Mouse (Mus musculus) heart, embryonic 16.5 days (tissue): ENCODE results near the gene Epha7. TPM values are rescaled to one million over a fixed set of nuclear protein-coding genes. Genes with fewer than 3 reads are reported as not detected.

Source experiments
- ATAC-seq: fragments of 200-750 bp; cut with Nextera tagmentation; replicated peaks from 2 replicates; pipeline ENCODE4 v1.8.0; 2017; ENCODE audit warnings: moderate number of reproducible peaks; ENCODE audit not compliant: insufficient read depth, low FRiP score; ENCODE audit errors: extremely low read depth
- H3K27ac ChIP-seq: fragments of 300-500 bp; sonication (generic); 2 replicates; pipeline ENCODE4 v1.5.1; 2014; ENCODE audit warnings: mild to moderate bottlenecking, low read length, control low read depth, moderate library complexity
- H3K27me3 ChIP-seq: fragments of 300-500 bp; sonication (generic); 2 replicates; pipeline ENCODE4 v1.6.1; 2014; ENCODE audit warnings: low read length, mixed read lengths; ENCODE audit not compliant: control insufficient read depth, insufficient read depth
- H3K36me3 ChIP-seq: fragments of 300-500 bp; sonication (generic); 2 replicates; pipeline ENCODE4 v1.6.1; 2014; ENCODE audit not compliant: control insufficient read depth, insufficient read depth
- H3K4me1 ChIP-seq: fragments of 300-500 bp; sonication (generic); 2 replicates; pipeline ENCODE4 v1.6.1; 2014; ENCODE audit warnings: low read length, mixed read lengths; ENCODE audit not compliant: control insufficient read depth, insufficient read depth
- H3K4me2 ChIP-seq: fragments of 300-500 bp; sonication (generic); 2 replicates; pipeline ENCODE4 v1.6.1; 2014; ENCODE audit warnings: low read depth, mild to moderate bottlenecking, control low read depth, low read length
- H3K4me3 ChIP-seq: fragments of 300-500 bp; sonication (generic); 2 replicates; pipeline ENCODE4 v1.5.1; 2014; ENCODE audit warnings: mild to moderate bottlenecking, control low read depth, low read length
- H3K9ac ChIP-seq: fragments of 300-500 bp; sonication (generic); 2 replicates; pipeline ENCODE4 v1.6.1; 2014; ENCODE audit warnings: low read length, control low read depth
- H3K9me3 ChIP-seq: fragments of 300-500 bp; sonication (generic); replicated peaks from 2 replicates; pipeline ENCODE4 v1.6.1; 2016; ENCODE audit warnings: low read length; ENCODE audit not compliant: control insufficient read depth
- WGBS: fragments of 180-500 bp; shearing (Covaris S2); extraction: QIAGEN DNeasy Blood & Tissue Kit; methylation state at CpG from one replicate; pipeline ENCODE4 v1.1.7; 2014; 5-methylcytosine and 5-hydroxymethylcytosine counted together
- polyA plus RNA-seq: library from polyadenylated mRNA; unstranded; fragments of >200 nt; fragmentation: Nextera tagmentation; extraction: Ambion mirVana; gene quantifications from 2 replicates; pipeline ENCODE4 v1.2.1, GENCODE M21; 2015

Gene Epha7
- polyA plus RNA-seq, 1 experiment from 2014 or later, result 25.5 TPM

DNA sequence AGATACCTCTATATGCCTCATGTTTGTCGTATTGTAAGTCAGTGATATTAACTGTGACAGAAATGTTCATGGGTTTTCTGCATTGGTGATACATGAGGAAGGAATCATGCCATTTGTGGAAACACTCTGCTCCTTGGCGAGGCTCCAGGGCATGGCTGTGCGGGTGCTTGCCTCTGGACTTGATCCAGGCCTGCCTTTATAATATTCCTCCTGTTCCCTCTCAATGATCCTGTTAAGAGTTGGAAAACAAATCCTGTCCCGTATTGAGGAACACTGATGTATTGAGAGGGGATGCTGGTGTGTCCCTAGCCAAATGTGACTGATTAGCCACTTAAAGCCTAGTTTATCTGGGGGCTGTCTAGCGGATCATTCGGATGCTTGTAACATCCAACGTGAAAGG, 11.7 kb downstream of the Epha7 start:
- Histone ChIP-seq H3K27me3 (no peaks in the 10 kb centered on the region), H3K9me3 (no peaks in the 10 kb centered on the region), H3K4me1 (peaks cover 4% of the 10 kb centered on the region), H3K4me3 (no peak overlapping the region; the same call in 1 of the 2 replicates), H3K36me3 (peaks cover 3% of the 10 kb centered on the region; the same call in 1 of the 2 replicates), H3K4me2 (peak overlapping the region; percentile 51), H3K9ac (peak overlapping the region; percentile 37), H3K27ac (peak overlapping the region; percentile 73)
- 31% methylated on average over 7 of the region's 7 CpGs for WGBS
- ATAC-seq, result no peak

DNA sequence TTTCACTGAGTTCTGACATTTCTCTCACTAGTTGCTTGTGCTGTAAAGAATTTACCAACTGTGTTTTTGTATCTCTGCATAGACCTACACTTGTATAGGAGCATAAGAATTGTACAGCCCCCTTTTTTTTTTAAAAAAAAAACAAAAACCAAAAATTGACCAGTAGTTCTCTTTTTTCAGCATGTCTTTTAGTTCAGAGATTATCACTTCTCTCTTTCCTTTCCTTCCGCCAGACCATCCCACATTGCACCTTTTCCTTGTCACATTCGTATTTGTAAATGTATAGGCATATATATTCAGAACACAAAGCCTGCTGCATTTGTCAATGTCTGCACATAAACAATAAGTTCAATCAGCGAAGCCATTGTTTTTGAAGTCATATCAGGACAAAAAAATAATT, 24.7 kb downstream of the Epha7 start:
- H3K9ac ChIP-seq, result no peak overlapping the region
- peaks cover 4% of the 10 kb centered on the region; the same call in 1 of the 2 replicates for H3K4me1 ChIP-seq
- no peaks in the 10 kb centered on the region for H3K27me3 ChIP-seq
- WGBS, result 80% methylated on average over 3 of the region's 3 CpGs
- no peaks in the 10 kb centered on the region for H3K36me3 ChIP-seq
- H3K9me3 ChIP-seq, result no peaks in the 10 kb centered on the region
- H3K27ac ChIP-seq, result no peak overlapping the region
- H3K4me2 ChIP-seq, result no peak overlapping the region
- ATAC-seq, result no peak
- no peak overlapping the region for H3K4me3 ChIP-seq

DNA sequence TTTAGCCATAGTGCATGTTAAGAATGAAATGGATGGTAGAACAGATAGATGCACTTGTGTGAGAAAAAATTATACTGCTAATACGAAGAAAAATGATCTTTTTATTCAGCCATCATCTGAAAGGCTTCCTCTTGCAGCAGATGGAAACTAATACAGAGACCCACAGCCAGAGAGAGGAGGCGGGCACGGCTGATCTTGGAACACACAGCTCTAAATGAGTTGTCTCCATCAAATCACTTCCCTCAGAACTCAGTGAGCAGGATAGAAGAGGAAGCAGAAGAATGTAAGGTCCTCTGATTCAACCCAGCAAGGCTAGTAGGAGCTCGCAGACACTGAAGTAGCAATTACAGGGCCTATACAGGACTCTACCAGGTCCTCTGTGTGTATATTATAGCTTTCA, 33.4 kb downstream of the Epha7 start:
- Histone ChIP-seq H3K9me3 (no peaks in the 10 kb centered on the region), H3K36me3 (no peaks in the 10 kb centered on the region; the same call in 1 of the 2 replicates), H3K4me3 (no peak overlapping the region), H3K27ac (no peak overlapping the region), H3K27me3 (no peaks in the 10 kb centered on the region), H3K9ac (no peak overlapping the region), H3K4me2 (no peak overlapping the region), H3K4me1 (0 out of 2 replicates have a peak, but pooled peaks cover 7% of the 10 kb centered on the region)
- no peak for ATAC-seq
- WGBS, result 89% methylated on average over 4 of the region's 4 CpGs

DNA sequence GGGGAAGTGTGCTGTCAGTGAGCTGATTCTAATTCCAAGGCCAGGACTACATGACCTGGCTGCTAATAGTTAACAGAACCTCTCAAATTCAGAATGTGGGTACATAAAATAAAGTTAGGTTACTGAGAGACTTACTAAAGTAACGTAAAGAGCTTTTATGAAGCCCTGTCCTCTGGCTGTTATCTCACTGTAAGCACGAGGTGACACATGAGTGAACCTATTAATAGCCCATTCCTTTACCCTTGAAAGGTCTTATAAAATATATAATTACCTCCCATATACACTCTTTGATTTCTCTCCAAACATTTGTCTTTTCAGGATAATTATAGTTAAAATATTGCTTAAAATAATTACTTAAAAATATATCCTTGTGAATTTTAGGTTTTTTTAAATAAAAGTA, 37.5 kb downstream of the Epha7 start:
- Histone ChIP-seq H3K36me3 (no peaks in the 10 kb centered on the region; the same call in 1 of the 2 replicates), H3K9ac (peak overlapping the region; percentile 46; the same call in 1 of the 2 replicates), H3K27me3 (no peaks in the 10 kb centered on the region), H3K27ac (peak overlapping the region; percentile 77), H3K4me1 (0 out of 2 replicates have a peak, but pooled peaks cover 7% of the 10 kb centered on the region), H3K4me3 (no peak overlapping the region), H3K4me2 (peak overlapping the region; percentile 38; the same call in 1 of the 2 replicates), H3K9me3 (no peaks in the 10 kb centered on the region)
- WGBS, result 11% methylated on average over 2 of the region's 2 CpGs
- ATAC-seq, result no peak

DNA sequence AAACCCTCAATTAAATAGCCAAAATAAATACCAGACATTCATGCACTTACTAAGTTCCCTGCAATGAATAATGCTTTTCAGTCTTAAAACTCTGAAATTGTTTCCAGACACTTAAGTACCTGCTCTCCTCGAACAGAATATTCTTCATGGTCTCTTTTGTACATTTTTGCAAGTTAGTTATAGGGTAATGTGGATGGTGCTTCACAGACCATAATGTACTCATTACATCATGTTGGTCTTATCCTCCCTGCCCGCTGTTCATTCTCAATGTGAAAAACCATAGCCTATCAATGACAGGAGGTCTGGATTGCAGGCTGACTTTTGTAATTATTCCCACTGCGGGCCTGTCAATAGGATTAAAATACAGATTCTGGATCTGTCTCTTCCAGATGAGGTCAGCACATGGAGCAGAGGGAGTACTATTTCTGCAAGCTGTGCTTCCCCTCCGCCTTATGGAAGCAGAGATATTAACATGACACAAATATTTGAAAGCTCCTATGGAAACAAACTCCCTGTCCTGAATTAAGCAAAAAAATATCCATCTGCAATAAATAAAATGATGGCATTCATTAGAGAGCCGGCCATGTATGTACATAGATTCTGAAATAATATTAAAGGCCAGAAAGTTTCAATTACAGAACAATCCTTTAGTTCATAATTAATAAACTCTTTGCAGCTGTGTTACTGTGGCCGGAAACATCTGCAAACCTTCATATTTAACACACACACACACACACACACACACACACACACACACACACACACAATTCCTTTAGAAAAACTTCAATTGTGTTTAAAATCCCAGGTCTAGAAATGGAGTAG, 50.1 kb downstream of the Epha7 start:
- no peaks in the 10 kb centered on the region for H3K9me3 ChIP-seq
- no peak overlapping the region for H3K27ac ChIP-seq
- H3K36me3 ChIP-seq, result no peaks in the 10 kb centered on the region
- H3K9ac ChIP-seq, result no peak overlapping the region
- no peak overlapping the region for H3K4me2 ChIP-seq
- H3K4me3 ChIP-seq, result no peak overlapping the region
- H3K27me3 ChIP-seq, result no peaks in the 10 kb centered on the region
- peaks cover 6% of the 10 kb centered on the region; the same call in 1 of the 2 replicates for H3K4me1 ChIP-seq
- ATAC-seq, result no peak; the same call in 1 of the 2 replicates
- WGBS, result 72% methylated on average over 6 of the region's 6 CpGs

DNA sequence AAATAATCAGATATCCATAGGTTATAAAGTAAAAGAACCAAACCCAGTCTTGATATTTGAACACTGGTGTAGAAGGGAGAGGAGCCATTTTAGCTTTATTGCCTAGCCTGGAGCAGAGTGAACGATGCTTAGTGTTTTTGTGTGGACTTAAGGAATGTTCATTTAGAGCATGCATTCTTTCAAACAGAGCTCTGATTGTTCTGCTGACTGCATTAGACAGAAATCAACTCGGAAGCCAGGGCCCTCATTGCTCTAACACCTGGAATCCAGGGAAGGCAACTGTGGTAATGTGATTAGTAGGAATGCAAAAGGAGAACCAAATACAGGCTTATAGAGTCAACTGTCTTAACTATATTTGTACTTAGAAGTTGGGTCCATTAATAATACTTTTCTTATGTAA, 53.5 kb downstream of the Epha7 start:
- H3K4me1 ChIP-seq, result peaks cover 8% of the 10 kb centered on the region; the same call in 1 of the 2 replicates
- no peak overlapping the region for H3K4me2 ChIP-seq
- 35% methylated on average over 2 of the region's 2 CpGs for WGBS
- no peak overlapping the region for H3K27ac ChIP-seq
- no peaks in the 10 kb centered on the region for H3K9me3 ChIP-seq
- H3K9ac ChIP-seq, result no peak overlapping the region
- ATAC-seq, result no peak
- H3K36me3 ChIP-seq, result no peaks in the 10 kb centered on the region
- H3K4me3 ChIP-seq, result no peak overlapping the region
- H3K27me3 ChIP-seq, result no peaks in the 10 kb centered on the region

DNA sequence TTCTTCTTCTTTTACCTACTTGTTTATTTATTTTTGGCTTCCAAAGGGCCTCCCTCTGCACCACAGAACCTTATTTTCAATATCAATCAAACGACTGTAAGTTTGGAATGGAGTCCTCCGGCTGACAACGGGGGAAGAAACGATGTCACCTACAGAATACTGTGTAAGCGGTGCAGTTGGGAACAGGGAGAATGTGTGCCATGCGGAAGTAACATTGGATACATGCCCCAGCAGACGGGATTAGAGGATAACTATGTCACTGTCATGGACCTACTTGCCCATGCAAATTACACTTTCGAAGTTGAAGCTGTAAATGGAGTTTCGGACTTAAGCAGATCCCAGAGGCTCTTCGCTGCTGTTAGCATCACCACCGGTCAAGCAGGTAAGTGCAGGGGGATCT, 58.7 kb downstream of the Epha7 start:
- H3K9ac ChIP-seq, result no peak overlapping the region
- peaks cover 4% of the 10 kb centered on the region; the same call in 1 of the 2 replicates for H3K36me3 ChIP-seq
- peaks cover 5% of the 10 kb centered on the region; the same call in 1 of the 2 replicates for H3K4me1 ChIP-seq
- ATAC-seq, result no peak
- no peak overlapping the region for H3K4me2 ChIP-seq
- H3K9me3 ChIP-seq, result no peaks in the 10 kb centered on the region
- H3K27ac ChIP-seq, result no peak overlapping the region
- WGBS, result 87% methylated on average over 11 of the region's 11 CpGs
- H3K27me3 ChIP-seq, result no peaks in the 10 kb centered on the region
- H3K4me3 ChIP-seq, result no peak overlapping the region

DNA sequence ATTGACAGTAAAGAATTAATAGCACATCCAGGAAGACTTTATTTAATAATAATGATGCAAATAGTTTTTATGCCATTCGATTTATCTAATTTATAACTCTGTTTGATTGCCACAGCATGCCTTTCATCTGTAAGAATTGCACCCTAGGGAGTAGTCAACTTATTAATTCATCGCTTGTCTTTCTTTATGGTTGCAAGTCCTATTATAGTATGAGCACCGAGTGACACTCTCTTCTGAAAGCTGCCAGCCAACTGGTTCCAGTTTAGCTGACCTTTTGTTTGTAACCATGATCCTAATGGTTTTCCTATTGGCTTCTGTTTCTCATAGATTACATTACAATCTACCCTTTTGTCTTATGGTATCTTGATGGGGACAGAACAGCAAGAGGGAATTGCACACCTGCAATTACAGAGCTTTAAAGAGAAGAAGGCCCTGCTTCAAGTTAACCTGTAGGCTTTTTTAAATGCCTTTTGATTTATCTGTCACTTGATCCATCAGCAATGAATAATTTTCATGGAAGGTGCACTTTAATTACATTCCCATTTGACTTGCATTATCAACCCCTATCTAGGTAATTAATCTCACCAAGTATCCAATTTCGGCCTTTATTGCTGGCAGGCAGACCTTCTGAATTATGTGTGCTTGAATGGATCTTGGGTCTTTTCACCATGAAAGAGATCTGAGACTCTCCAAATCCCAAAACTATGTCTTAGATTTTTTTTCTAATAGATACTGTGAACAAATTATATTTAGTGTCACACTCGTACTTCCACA, 68.5 kb downstream of the Epha7 start:
- peaks cover 4% of the 10 kb centered on the region; the same call in 1 of the 2 replicates for H3K4me1 ChIP-seq
- H3K27ac ChIP-seq, result no peak overlapping the region
- H3K9me3 ChIP-seq, result no peaks in the 10 kb centered on the region
- no peak overlapping the region for H3K9ac ChIP-seq
- no peak overlapping the region for H3K4me3 ChIP-seq
- H3K4me2 ChIP-seq, result no peak overlapping the region
- no peaks in the 10 kb centered on the region for H3K27me3 ChIP-seq
- WGBS, result 82% methylated on average over 5 of the region's 5 CpGs
- no peak for ATAC-seq
- H3K36me3 ChIP-seq, result no peaks in the 10 kb centered on the region

DNA sequence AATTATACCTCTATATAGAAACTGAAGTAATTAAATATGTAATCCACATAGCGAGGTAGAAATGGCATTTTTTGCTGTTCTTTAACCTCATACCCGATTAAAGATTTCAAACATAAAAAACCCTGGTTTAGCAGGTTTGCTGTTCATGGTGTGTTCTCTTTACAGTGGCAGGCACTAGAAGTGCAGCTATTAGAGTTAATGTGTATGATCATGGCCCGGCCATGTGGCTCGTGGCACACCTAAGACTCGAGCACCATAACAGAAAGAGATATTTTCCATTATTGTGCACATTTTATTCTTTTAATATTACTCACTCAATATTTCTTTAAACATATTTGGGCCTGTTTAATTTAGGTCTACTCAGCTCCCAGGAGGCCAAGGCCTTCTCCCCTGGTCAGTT, 76.7 kb downstream of the Epha7 start:
- Histone ChIP-seq H3K4me3 (no peak overlapping the region), H3K36me3 (no peaks in the 10 kb centered on the region), H3K9me3 (no peaks in the 10 kb centered on the region), H3K4me2 (no peak overlapping the region), H3K27me3 (no peaks in the 10 kb centered on the region), H3K27ac (no peak overlapping the region), H3K9ac (no peak overlapping the region), H3K4me1 (no peaks in the 10 kb centered on the region)
- no peak for ATAC-seq
- WGBS, result 89% methylated on average over 5 of the region's 5 CpGs
